Mouse (Mus musculus): ENCODE results near the gene Ctrb1.

The Ctrb1 gene

DNA sequence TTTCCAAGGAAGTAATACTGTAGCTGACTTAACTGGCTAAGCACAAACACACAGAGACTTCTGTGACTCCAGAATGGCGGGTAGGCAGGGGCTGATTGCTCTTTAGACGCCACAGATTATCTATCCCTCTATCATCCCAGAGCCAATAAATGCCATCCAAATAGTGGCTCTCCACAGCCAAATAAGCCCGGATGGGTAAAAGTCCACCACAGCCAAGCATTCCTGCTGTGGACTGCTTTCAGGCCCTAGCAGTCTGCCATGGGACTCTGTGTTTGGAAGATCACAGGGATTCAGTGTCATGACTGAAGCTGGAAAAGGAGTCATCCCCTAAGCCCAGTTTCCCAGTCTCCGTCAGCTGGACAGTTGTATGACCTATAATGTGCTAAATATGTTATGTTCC is 36.7 kb upstream of the Ctrb1 start:
- TF ChIP-seq GATA4 (IDR thresholded peaks at IDR 0.05; ENCODE audit: insufficient replicate concordance, low read length): no peak; the same call in 1 of the 2 replicates

DNA sequence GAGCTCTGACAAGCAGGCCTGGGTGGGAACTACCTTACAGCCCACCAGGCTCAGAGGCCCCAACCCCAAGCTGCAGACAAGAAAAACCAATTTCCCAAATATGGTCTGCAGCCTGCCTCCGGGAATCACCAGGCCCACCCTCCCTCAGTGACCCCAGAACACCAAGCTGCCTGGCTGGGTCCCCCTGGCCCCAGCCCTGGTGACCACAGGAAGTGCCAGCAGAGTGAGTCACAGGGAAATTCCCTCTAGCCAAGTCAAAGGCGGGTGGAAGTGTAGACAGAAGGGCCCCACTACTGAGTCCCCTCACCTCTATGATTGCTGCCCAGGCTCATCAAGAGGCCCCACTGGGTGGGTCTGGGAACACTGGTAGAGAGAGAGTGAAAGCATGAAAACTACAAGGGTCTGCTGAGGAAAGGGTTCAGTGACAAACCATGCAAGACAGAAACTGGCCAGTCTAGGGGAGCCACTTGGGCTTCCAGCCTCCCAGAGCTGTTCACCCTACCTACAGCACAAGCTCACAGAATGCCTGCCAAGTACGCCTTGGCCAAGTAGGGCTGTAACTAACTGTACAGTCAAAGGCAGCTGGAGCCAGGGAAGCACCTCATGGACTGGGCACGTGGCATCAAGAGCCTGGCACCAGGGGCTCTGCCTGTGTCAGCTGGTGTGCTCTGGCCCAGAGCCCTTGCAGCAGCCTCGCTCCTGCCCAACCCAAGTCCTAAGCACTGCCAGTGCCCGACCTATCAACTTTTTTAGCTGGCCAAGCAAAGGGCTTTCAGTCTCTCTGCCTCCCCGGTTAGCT is 35.5 kb upstream of the Ctrb1 start:
- TF ChIP-seq GATA4 (IDR thresholded peaks at IDR 0.05; ENCODE audit: insufficient replicate concordance, low read length): no peak

DNA sequence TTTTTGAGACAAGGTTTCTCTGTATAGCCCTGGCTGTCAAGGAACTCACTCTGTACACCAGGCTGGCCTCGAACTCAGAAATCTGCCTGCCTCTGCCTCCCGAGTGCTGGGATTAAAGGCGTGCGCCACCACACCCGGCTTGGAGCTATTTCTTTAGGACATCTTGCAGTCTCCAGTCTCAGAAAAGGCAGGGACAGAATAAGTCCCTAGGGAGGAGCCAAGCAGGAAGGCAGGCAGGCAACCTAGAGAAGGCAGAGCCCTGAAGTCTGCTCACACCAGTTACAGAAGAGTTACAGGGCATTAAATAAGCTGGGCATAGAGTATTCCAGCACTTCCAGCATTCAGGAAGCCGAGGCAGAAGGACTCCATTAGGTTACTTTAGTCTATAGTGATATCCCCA is 34.5 kb upstream of the Ctrb1 start:
- no peak for TF ChIP-seq GATA4 (IDR thresholded peaks at IDR 0.05; ENCODE audit: insufficient replicate concordance, low read length)

DNA sequence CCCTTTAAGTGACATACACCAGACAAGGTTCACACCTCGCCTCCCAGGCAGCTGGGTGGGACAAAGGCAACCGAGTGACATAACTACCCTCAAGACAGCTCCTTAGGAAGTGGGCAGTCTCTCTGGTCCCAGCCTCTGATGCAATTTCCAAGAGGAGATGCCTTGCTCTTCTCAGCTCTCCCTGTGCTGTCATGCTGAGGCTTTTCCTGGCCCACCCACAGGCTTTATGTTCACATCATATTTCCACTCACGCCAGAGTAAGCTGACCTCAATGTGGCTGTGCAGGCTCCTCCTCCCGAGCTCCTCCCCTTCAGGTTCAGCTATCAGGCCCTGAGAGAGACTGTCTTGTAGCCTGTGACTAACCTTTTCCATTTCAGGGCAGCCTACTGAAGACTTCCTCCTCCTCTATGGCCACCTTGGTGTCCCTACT is 29.3 kb upstream of the Ctrb1 start:
- TF ChIP-seq GATA4 (IDR thresholded peaks at IDR 0.05; ENCODE audit: insufficient replicate concordance, low read length): no peak

DNA sequence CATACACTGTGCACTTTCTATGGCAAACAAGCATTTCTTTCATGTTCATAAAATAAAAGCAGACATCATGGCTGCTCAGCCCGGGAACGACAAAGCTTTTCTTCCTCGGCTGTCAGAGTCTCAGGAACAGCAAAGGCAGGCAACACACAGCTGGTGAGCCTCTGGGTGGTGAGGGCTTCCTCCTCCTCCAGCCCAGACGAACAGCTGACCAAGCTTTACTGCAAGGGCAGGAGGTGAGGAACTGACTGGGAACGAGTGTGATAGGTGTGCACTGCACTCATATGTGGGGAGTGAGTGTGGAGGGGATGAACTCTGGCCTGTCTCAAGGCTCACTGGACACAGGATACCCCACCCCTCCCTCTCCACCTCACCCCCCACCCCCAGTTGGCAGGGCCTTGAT is 28.1 kb upstream of the Ctrb1 start:
- TF ChIP-seq GATA4 (IDR thresholded peaks at IDR 0.05; ENCODE audit: insufficient replicate concordance, low read length): no peak

DNA sequence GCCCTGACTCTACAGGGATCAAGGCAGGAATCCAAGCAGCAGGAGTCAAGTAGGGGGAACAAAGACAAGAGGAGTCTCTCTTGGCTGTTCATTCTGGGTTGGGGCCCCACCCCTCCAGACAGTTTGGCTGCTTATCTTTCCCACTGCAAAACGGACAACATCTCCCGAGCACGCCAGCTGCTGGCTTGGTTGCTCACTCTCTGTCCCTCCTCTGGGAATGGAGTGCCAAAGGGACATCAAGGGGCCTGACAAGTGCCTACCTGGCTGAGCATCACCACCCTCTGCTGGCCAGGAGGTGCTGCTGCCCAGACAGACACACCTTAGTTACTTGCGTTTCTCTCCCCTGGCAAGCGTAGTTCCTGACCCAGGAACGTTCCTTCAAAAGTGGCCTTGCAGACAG is 27.1 kb upstream of the Ctrb1 start:
- TF ChIP-seq GATA4 (IDR thresholded peaks at IDR 0.05; ENCODE audit: insufficient replicate concordance, low read length): no peak; the same call in 1 of the 2 replicates

DNA sequence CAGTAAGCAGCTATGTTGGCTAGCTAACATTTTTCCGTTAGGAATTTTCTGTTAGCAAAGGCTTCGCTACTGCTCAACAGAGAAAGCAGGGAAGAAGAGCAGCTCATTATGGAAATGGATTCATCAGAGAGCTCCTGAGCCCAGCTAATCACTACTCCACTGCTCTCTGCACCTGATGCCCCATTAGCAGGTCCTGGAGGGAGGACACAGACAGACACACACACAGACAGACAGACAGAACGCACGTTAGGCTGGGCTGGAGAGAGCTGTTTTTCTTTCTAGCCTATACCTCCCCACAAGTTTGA is 26.6 kb upstream of the Ctrb1 start:
- no peak for TF ChIP-seq GATA4 (IDR thresholded peaks at IDR 0.05; ENCODE audit: insufficient replicate concordance, low read length)

DNA sequence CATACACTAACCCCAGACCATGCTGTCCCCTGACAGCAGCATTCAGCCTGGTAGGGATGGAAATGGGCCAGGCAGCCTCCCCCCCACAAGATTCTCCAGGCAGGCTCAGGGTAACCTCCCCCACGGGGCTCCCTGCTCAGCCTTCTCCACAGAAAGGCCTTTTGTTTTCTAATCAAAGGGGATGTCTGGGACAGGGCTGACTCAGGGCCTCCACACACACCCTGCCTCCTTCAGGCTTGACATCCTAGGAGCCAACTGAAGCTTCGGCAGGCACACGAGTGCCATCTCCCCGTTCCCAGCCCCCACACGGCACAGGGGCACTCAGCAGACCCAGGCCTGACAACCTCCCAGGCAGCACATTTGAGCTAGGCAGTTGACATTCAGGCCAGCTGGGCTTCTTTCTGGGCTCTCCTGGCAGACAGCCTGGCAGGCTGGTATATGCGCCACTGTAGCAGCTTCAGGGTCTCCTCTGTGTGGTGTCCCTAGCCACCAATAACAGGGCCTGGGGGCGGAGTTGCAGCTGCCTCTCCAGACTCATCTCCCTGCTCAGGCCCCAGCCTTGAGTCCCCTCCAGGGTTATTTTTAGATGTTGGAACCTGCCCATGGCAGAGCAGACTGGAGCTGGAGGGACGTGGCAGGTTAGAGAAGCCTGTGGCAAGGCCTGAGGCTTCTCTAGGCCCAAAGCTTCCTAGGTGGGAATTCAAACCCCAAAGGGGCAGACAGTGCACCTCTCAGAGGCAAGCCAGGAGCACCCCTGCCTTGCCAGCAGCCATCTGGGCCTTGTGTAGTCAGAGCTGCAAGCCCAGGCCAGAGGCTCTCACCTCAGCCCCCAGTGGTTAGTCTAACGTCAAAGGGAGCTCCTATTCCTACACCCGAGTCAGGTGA is 26.0 kb upstream of the Ctrb1 start:
- TF ChIP-seq GATA4 (IDR thresholded peaks at IDR 0.05; ENCODE audit: insufficient replicate concordance, low read length): no peak

DNA sequence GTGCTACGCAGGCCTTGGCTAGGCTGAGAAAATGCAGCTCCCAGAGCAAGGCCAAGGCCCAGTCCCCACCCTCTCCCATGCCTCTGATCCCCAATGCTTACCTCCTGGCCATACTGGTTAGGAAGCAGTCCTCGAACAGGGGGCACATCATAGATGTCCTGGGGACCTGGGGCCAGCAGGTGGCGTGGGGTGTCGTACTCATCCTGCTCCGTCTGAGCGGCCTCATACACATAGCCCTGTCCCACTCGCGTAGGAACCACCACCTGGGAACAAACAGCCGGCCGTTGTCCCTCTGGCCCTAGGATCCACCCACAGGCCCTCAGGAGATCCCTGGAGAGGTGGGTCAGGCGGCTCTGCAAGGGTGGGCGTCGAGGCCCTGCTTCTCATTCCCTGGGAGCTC is 24.7 kb upstream of the Ctrb1 start:
- no peak for TF ChIP-seq GATA4 (IDR thresholded peaks at IDR 0.05; ENCODE audit: insufficient replicate concordance, low read length)

DNA sequence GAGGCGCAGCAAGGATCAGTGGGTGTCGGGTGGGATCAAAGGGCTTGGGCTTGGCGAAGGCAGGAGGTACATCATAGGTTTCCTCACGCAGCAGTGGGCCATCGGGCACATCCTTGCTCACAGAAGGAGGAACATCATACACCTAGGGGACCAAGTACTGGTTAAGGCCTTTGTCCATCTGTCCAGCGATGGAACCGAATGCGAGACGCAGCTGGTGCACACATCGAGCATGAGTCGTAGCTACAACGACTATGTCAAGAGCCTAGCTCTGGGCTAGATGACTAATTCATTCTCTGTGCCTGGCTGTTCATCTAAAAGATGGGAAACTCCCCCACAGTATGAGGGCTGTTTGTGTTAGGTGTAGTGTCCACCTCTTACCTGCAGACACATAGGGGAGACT is 23.5 kb upstream of the Ctrb1 start:
- TF ChIP-seq GATA4 (IDR thresholded peaks at IDR 0.05; ENCODE audit: insufficient replicate concordance, low read length): no peak

DNA sequence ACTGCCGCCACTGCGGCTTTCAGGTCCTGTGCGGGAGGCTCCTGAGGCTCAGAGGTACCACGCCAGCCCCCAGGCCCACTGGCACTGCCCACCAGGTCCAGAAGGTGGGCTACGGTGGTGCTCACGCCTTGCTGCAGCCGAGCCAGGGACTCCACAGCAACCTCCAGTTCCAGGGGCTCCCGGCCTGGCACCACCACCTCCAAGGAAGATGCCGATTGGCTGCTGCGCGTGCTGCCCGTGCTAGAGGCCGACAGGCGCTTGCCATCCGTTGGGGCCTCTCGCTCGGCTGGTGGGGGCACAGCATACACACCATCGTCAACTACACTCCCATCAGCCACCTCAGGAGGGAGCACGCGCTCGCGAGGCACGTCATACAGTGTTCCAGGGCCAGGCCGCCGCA is 23.0 kb upstream of the Ctrb1 start:
- TF ChIP-seq GATA4 (IDR thresholded peaks at IDR 0.05; ENCODE audit: insufficient replicate concordance, low read length): no peak

DNA sequence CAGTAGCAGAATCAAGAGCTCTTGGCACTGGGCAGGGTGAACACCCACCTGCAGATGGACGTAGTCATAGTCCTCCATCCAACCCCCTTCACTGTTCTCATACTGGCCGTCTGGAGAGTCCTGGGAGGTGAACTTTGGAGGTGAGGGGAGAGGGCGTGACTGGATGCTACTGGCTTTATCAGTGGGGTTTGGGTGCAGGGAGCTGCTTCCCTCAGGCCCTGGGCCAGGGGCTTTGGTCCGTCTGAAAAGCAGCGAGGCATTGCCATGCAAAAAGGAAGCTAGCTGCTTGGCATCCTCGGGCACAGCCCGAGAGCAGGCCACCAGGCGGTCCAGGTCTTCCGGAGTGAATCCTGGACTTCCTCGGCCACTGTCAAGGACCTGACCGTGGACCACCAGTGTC is 22.5 kb upstream of the Ctrb1 start:
- no peak for TF ChIP-seq GATA4 (IDR thresholded peaks at IDR 0.05; ENCODE audit: insufficient replicate concordance, low read length)

DNA sequence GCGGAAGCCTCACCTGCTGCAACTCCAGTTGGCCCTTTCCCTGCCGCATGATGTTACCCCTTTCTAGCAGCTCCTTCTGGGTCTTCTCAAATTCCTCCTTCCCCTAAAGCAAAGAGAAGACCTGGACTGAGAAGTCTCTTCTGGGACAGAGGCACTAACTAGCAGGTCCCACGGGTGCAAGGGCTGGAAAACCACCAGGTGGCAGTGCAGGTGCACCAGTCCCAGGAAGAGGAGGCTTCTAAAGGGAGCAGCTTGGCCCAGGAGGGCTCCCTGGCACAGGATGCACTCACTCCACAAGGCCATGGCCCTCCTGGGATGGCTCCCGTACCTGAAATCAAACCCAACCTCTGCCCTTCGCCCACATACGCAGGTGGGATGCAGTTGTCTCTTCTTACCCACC is 21.8 kb upstream of the Ctrb1 start:
- TF ChIP-seq GATA4 (IDR thresholded peaks at IDR 0.05; ENCODE audit: insufficient replicate concordance, low read length): no peak

DNA sequence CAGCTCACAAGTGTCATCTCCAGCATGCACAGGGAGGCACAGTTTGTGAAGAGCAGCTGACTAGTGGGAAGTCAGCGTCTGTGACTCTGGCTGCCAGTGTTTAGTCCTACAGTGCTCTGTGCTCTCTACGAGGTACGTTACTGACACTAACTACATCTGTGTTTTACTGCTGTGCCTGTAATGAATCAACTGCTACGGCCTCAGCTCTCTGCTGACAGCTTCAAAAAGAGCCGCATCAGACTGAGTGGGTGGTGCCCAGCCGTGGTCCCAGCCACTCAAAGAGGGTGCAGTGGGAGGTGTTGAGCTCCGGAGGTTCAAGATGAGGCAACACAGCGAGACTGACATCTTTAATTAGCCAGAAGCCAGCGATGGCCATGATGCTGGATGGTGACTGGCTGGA is 21.3 kb upstream of the Ctrb1 start:
- TF ChIP-seq GATA4 (IDR thresholded peaks at IDR 0.05; ENCODE audit: insufficient replicate concordance, low read length): no peak

DNA sequence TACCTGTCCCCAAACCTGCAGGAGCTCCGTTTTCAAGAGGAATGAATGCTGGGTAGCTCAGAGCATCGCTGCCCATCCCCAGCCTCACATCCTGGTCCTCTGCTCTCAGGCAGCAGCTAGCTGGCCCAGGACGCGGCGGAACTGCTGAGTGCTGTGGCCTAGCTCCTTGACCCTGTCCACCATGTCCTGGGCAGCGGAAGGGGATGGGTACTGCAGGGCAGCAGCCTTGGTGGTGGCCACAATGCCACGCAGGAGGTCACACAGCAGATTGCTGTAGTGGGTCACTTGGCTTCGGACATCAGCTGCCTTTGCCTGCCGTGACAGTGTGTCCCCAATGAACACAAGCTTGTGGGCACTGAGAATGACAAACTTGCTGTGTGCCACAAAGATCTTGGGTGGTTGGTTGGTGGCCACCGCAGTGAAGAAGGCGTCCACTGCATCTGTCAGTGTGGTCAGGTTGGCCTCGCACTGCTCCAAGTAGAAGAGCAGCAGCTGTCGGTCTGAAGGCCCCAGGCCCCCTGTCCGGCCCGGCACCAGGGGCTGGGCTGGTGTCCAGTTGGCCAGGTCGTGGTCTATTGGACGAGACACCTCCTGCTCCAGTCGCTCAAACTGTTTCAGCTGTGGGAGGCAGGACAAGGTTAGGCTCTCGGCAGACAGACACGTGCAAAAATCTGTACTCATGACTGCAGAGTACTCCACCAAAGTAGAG is 20.1 kb upstream of the Ctrb1 start:
- no peak for TF ChIP-seq GATA4 (IDR thresholded peaks at IDR 0.05; ENCODE audit: insufficient replicate concordance, low read length)

DNA sequence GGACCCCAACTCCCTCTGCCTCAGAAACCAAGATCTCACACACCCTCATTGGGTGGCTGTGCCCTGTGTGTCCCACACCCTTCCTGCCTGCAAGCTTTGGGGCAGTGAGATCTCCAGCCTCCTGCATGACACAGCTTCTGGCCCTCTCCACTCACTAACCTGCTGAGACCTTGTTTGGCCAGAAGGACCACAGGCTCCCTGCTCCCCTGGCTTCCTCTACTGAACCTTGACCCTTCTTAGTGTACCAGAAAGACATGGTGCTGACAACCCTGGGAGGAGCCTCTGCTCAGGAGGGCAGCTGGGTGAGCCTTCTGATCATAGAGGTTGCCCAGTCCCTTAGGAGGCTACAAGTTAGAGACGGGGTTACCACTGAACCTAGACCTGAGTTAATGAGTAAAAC is 18.4 kb upstream of the Ctrb1 start:
- TF ChIP-seq GATA4 (IDR thresholded peaks at IDR 0.05; ENCODE audit: insufficient replicate concordance, low read length): no peak

Data from liver, adult (tissue).